ENCODE assay signal across 23 mouse cellular contexts in the genomic region with DNA sequence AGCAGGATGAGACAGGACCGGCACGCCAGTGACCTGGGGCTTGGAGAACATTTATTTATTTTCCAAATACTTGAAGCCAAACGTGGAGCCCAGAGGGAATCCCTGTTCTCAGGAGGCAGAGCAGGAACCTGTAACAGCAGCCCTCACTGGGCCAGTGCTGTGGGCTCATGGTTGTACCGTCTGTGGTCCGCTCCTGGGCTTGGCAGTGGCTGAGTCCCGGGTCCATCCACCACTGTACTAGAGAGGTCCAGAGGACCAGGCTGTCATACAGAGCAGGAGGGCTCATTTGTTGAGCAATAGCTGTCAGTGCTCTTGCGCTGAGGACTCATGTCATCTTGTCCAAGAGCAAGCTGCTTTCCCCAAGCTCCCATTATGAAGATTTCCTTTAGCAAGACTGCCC. TPM values are rescaled to one million over a fixed set of nuclear protein-coding genes. Genes with fewer than 3 reads are reported as not detected.
DNase-seq lines count a peak whose midpoint lies in the region; ATAC-seq lines count a peak whose summit lies in the region.
"Had no signal": no experiment of that assay in that cellular context is flagged by ENCODE, and none has a peak within 500 bp of the region (broad histone marks: within the 10 kb centered on the region; RNA-seq: fewer than 3 reads in every experiment).

No protein-coding gene starts in this region.

- H3K9me3 ChIP-seq in forebrain, embryonic 15.5 days = no peaks in the 10 kb centered on the region
- no peaks in the 10 kb centered on the region for H3K9me3 ChIP-seq in forebrain, embryonic 12.5 days
- no peaks in the 10 kb centered on the region for H3K9me3 ChIP-seq in hindbrain, embryonic 12.5 days (replicated peaks)
- H3K9me3 ChIP-seq in hindbrain, embryonic 16.5 days (ENCODE audit: control insufficient read depth, low read length) = no peaks in the 10 kb centered on the region
- no peaks in the 10 kb centered on the region for H3K9me3 ChIP-seq in embryonic facial prominence, embryonic 12.5 days
- H3K9me3 ChIP-seq in limb, embryonic 13.5 days = no peaks in the 10 kb centered on the region
- H3K9me3 ChIP-seq: neural tube, embryonic 13.5 days had no signal

- H3K27ac ChIP-seq in forebrain, embryonic 15.5 days (replicated peaks) = peak overlapping the region; percentile 50
- no peak overlapping the region for H3K27ac ChIP-seq in forebrain, embryonic 12.5 days
- 0 out of 2 replicates have a peak overlapping the region, but pooled peaks have one; percentile 40 for H3K27ac ChIP-seq in hindbrain, embryonic 12.5 days
- no peak overlapping the region for H3K27ac ChIP-seq in hindbrain, embryonic 16.5 days (ENCODE audit: low read depth, low read length)
- H3K27ac ChIP-seq in embryonic facial prominence, embryonic 12.5 days = peak overlapping the region; percentile 88
- H3K27ac ChIP-seq in limb, embryonic 13.5 days = peak overlapping the region; percentile 80
- H3K27ac ChIP-seq: hindbrain, embryonic 14.5 days; left cerebral cortex, adult 2 months; neural tube, embryonic 13.5 days had no signal

- no peaks in the 10 kb centered on the region for H3K36me3 ChIP-seq in forebrain, embryonic 15.5 days
- H3K36me3 ChIP-seq in forebrain, embryonic 12.5 days (replicated peaks) = no peaks in the 10 kb centered on the region
- H3K36me3 ChIP-seq in hindbrain, embryonic 12.5 days = no peaks in the 10 kb centered on the region
- H3K36me3 ChIP-seq in hindbrain, embryonic 16.5 days (ENCODE audit: control insufficient read depth, insufficient read depth, low read length) = no peaks in the 10 kb centered on the region
- H3K36me3 ChIP-seq in embryonic facial prominence, embryonic 12.5 days = peaks cover 20% of the 10 kb centered on the region
- H3K36me3 ChIP-seq in limb, embryonic 13.5 days = peaks cover 20% of the 10 kb centered on the region
- H3K36me3 ChIP-seq: neural tube, embryonic 13.5 days had no signal

- WGBS in forebrain, embryonic 15.5 days = 76% methylated on average over 7 of the region's 7 CpGs
- 74% methylated on average over 7 of the region's 7 CpGs for WGBS in forebrain, embryonic 12.5 days
- WGBS in hindbrain, embryonic 12.5 days = 57% methylated on average over 7 of the region's 7 CpGs
- WGBS in hindbrain, embryonic 16.5 days = 69% methylated on average over 7 of the region's 7 CpGs
- whole genome bisulfite sequencing in embryonic facial prominence, embryonic 12.5 days = 54% methylated on average over 7 of the region's 7 CpGs
- WGBS in limb, embryonic 13.5 days = 61% methylated on average over 7 of the region's 7 CpGs

- no peak overlapping the region for H3K4me2 ChIP-seq in forebrain, embryonic 15.5 days (replicated peaks)
- no peak overlapping the region for H3K4me2 ChIP-seq in forebrain, embryonic 12.5 days
- no peak overlapping the region for H3K4me2 ChIP-seq in hindbrain, embryonic 12.5 days (replicated peaks)
- no peak overlapping the region for H3K4me2 ChIP-seq in hindbrain, embryonic 16.5 days (ENCODE audit: low read length)
- H3K4me2 ChIP-seq in embryonic facial prominence, embryonic 12.5 days (replicated peaks) = no peak overlapping the region
- H3K4me2 ChIP-seq in limb, embryonic 13.5 days (replicated peaks) = 0 out of 2 replicates have a peak overlapping the region, but pooled peaks have one; percentile 34
- H3K4me2 ChIP-seq: heart, embryonic 11.5 days; hindbrain, embryonic 14.5 days; midbrain, embryonic 11.5 days; neural tube, embryonic 13.5 days had no signal

- H3K4me3 ChIP-seq in forebrain, embryonic 15.5 days = no peak overlapping the region
- no peak overlapping the region for H3K4me3 ChIP-seq in forebrain, embryonic 12.5 days (replicated peaks)
- H3K4me3 ChIP-seq in hindbrain, embryonic 12.5 days = no peak overlapping the region
- no peak overlapping the region for H3K4me3 ChIP-seq in hindbrain, embryonic 16.5 days (ENCODE audit: low read length)
- no peak overlapping the region for H3K4me3 ChIP-seq in embryonic facial prominence, embryonic 12.5 days
- no peak overlapping the region for H3K4me3 ChIP-seq in limb, embryonic 13.5 days
- H3K4me3 ChIP-seq: left cerebral cortex, adult 2 months; neural tube, embryonic 13.5 days had no signal

- no peaks in the 10 kb centered on the region for H3K27me3 ChIP-seq in forebrain, embryonic 15.5 days
- no peaks in the 10 kb centered on the region for H3K27me3 ChIP-seq in forebrain, embryonic 12.5 days
- no peaks in the 10 kb centered on the region; the same call in 1 of the 2 replicates for H3K27me3 ChIP-seq in hindbrain, embryonic 12.5 days
- H3K27me3 ChIP-seq in hindbrain, embryonic 16.5 days (replicated peaks; ENCODE audit: control insufficient read depth, insufficient read depth, low read length) = no peaks in the 10 kb centered on the region
- no peaks in the 10 kb centered on the region for H3K27me3 ChIP-seq in embryonic facial prominence, embryonic 12.5 days
- H3K27me3 ChIP-seq in limb, embryonic 13.5 days = no peaks in the 10 kb centered on the region
- H3K27me3 ChIP-seq: neural tube, embryonic 13.5 days had no signal

- H3K9ac ChIP-seq in forebrain, embryonic 15.5 days (replicated peaks) = no peak overlapping the region
- no peak overlapping the region for H3K9ac ChIP-seq in forebrain, embryonic 12.5 days
- H3K9ac ChIP-seq in hindbrain, embryonic 12.5 days = no peak overlapping the region
- no peak overlapping the region for H3K9ac ChIP-seq in hindbrain, embryonic 16.5 days (ENCODE audit: low read depth, low read length)
- no peak overlapping the region for H3K9ac ChIP-seq in embryonic facial prominence, embryonic 12.5 days
- H3K9ac ChIP-seq in limb, embryonic 13.5 days = no peak overlapping the region
- H3K9ac ChIP-seq: hindbrain, embryonic 14.5 days; neural tube, embryonic 13.5 days had no signal

- peaks cover 14% of the 10 kb centered on the region; the same call in 1 of the 2 replicates for H3K4me1 ChIP-seq in forebrain, embryonic 15.5 days
- H3K4me1 ChIP-seq in forebrain, embryonic 12.5 days = peaks cover 22% of the 10 kb centered on the region; the same call in 1 of the 2 replicates
- peaks cover 17% of the 10 kb centered on the region for H3K4me1 ChIP-seq in hindbrain, embryonic 12.5 days
- H3K4me1 ChIP-seq in hindbrain, embryonic 16.5 days (ENCODE audit: control insufficient read depth, insufficient read depth, low read depth, low read length) = peaks cover 2% of the 10 kb centered on the region; the same call in 1 of the 2 replicates
- H3K4me1 ChIP-seq in embryonic facial prominence, embryonic 12.5 days = peaks cover 62% of the 10 kb centered on the region
- H3K4me1 ChIP-seq in limb, embryonic 13.5 days = peaks cover 63% of the 10 kb centered on the region

- ATAC-seq in forebrain, embryonic 15.5 days (replicated peaks) = 0 out of 2 replicates have a peak, but pooled peaks have one; percentile 53
- ATAC-seq in forebrain, embryonic 12.5 days (ENCODE audit: low FRiP score) = no peak
- no peak for ATAC-seq in hindbrain, embryonic 12.5 days (ENCODE audit: low FRiP score)
- no peak for ATAC-seq in hindbrain, embryonic 16.5 days
- no peak for ATAC-seq in embryonic facial prominence, embryonic 12.5 days (ENCODE audit: insufficient number of reproducible peaks, insufficient read depth, low FRiP score, low TSS enrichment)
- ATAC-seq in limb, embryonic 13.5 days (ENCODE audit: low FRiP score, low read depth) = no peak

- DNase-seq in adrenal gland, postnatal 36 days = no peak
- no peak for DNase-seq in adrenal gland, postnatal 14 days
- DNase-seq: adrenal gland, adult 8-10 months; cerebellum, adult 11-12 months; cerebellum, postnatal 25 days; kidney, adult 11 months; kidney, postnatal 25 days; lung, adult 18-20 months; lung, postnatal 4 days; thymus, postnatal 36 days had no signal

RNA-seq across cellular contexts. Expression of gene Prrx2, which starts 40.3 kb away (rescaled TPM):
- 1.6 and 3.1 TPM in 2 replicates for polyA plus RNA-seq in forebrain, embryonic 15.5 days (2015; fragmentation: Nextera tagmentation; extraction: Ambion mirVana)
- polyA plus RNA-seq in forebrain, embryonic 12.5 days (2016; fragmentation: Nextera tagmentation; extraction: Ambion mirVana) = 16.0 and 19.8 TPM in 2 replicates
- polyA plus RNA-seq in hindbrain, embryonic 12.5 days (2016; fragmentation: Nextera tagmentation; extraction: Ambion mirVana) = 38.8 and 38.9 TPM in 2 replicates
- 2.3 and 2.5 TPM in 2 replicates for polyA plus RNA-seq in hindbrain, embryonic 16.5 days (2015; fragmentation: Nextera tagmentation; extraction: Ambion mirVana)
- 106 and 121 TPM in 2 replicates for polyA plus RNA-seq in embryonic facial prominence, embryonic 12.5 days (2016; fragmentation: Nextera tagmentation; extraction: Ambion mirVana)
- polyA plus RNA-seq in limb, embryonic 13.5 days (2015; fragmentation: Nextera tagmentation; extraction: Ambion mirVana) = 93.6 and 102 TPM in 2 replicates
- 1 to 10 TPM in 1 of 2 experiments, under 1 TPM in 1; 0.46 to 2.2 TPM for total RNA-seq in adrenal gland, postnatal 36 days (2021)
- total RNA-seq in adrenal gland, postnatal 14 days (2021) = 1.6 and 2.4 TPM in 2 replicates
- total RNA-seq: CH12.LX; liver, adult 2 months had no signal
- polyA plus RNA-seq: liver, adult 2 months had no signal

RNA-seq across cellular contexts. Expression of gene Asb6, which starts 45.0 kb away (rescaled TPM):
- 43.3 and 45.3 TPM in 2 replicates for polyA plus RNA-seq in forebrain, embryonic 15.5 days (2015; fragmentation: Nextera tagmentation; extraction: Ambion mirVana)
- polyA plus RNA-seq in forebrain, embryonic 12.5 days (2016; fragmentation: Nextera tagmentation; extraction: Ambion mirVana) = 36.4 and 39.4 TPM in 2 replicates
- 38.9 and 40.6 TPM in 2 replicates for polyA plus RNA-seq in hindbrain, embryonic 12.5 days (2016; fragmentation: Nextera tagmentation; extraction: Ambion mirVana)
- 44.9 and 47.2 TPM in 2 replicates for polyA plus RNA-seq in hindbrain, embryonic 16.5 days (2015; fragmentation: Nextera tagmentation; extraction: Ambion mirVana)
- polyA plus RNA-seq in embryonic facial prominence, embryonic 12.5 days (2016; fragmentation: Nextera tagmentation; extraction: Ambion mirVana) = 40.0 and 41.8 TPM in 2 replicates
- polyA plus RNA-seq in limb, embryonic 13.5 days (2015; fragmentation: Nextera tagmentation; extraction: Ambion mirVana) = 38.7 and 39.2 TPM in 2 replicates
- total RNA-seq in adrenal gland, postnatal 36 days (2021) = 10 to 100 TPM; 23.9 to 27.0 TPM
- total RNA-seq in adrenal gland, postnatal 14 days (2021) = 22.3 and 25.8 TPM in 2 replicates

RNA-seq across cellular contexts. Expression of gene Ptges, which starts 54.6 kb away (rescaled TPM):
- polyA plus RNA-seq in forebrain, embryonic 15.5 days (2015; fragmentation: Nextera tagmentation; extraction: Ambion mirVana) = 2.2 and 2.7 TPM in 2 replicates
- 2.5 and 2.7 TPM in 2 replicates for polyA plus RNA-seq in forebrain, embryonic 12.5 days (2016; fragmentation: Nextera tagmentation; extraction: Ambion mirVana)
- polyA plus RNA-seq in hindbrain, embryonic 12.5 days (2016; fragmentation: Nextera tagmentation; extraction: Ambion mirVana) = 4.7 and 7.1 TPM in 2 replicates
- polyA plus RNA-seq in hindbrain, embryonic 16.5 days (2015; fragmentation: Nextera tagmentation; extraction: Ambion mirVana) = 6.3 and 6.9 TPM in 2 replicates
- 11.6 and 12.0 TPM in 2 replicates for polyA plus RNA-seq in embryonic facial prominence, embryonic 12.5 days (2016; fragmentation: Nextera tagmentation; extraction: Ambion mirVana)
- 14.1 and 16.4 TPM in 2 replicates for polyA plus RNA-seq in limb, embryonic 13.5 days (2015; fragmentation: Nextera tagmentation; extraction: Ambion mirVana)
- total RNA-seq in adrenal gland, postnatal 36 days (2021) = 10 to 100 TPM; 22.4 to 34.9 TPM
- 11.7 and 12.7 TPM in 2 replicates for total RNA-seq in adrenal gland, postnatal 14 days (2021)

Comparison
In these comparisons a context has a peak if more than half of its experiments do, and no peak if none do; other contexts are left out.
1. H3K27ac ChIP-seq: peak in forebrain, embryonic 15.5 days (single experiment), hindbrain, embryonic 12.5 days (single experiment), embryonic facial prominence, embryonic 12.5 days (single experiment) and limb, embryonic 13.5 days (single experiment); none in forebrain, embryonic 12.5 days (single experiment) and hindbrain, embryonic 16.5 days (single experiment).